In genomic region chr8:120940287-120940686, GRCm38 (mm10) we compare ENCODE assay signal across 11 mouse cellular contexts.
DNase-seq lines count a peak whose midpoint lies in the region; ATAC-seq and TF ChIP-seq lines count a peak whose summit lies in the region.
"Had no signal": no experiment of that assay in that cellular context is flagged by ENCODE, and none has a peak within 500 bp of the region (broad histone marks: within the 10 kb centered on the region; RNA-seq: fewer than 3 reads in every experiment).

No protein-coding gene starts in this region.

- TF ChIP-seq POLR2A in cerebellum, adult 2 months (IDR thresholded peaks at IDR 0.05; ENCODE audit: borderline replicate concordance, insufficient read depth, low read length), result no peak

- no peak overlapping the region for H3K4me3 ChIP-seq in lung, embryonic 14.5 days (ENCODE audit: low read depth, low read length)
- no peak overlapping the region for H3K4me3 ChIP-seq in kidney, embryonic 14.5 days (ENCODE audit: low read length)
- H3K4me3 ChIP-seq in cerebellum, adult 2 months (replicated peaks; ENCODE audit: insufficient read depth, low read depth, low read length), result no peak overlapping the region
- H3K4me3 ChIP-seq: liver, embryonic 15.5 days had no signal

- peaks cover 15% of the 10 kb centered on the region; the same call in 1 of the 2 replicates for H3K4me1 ChIP-seq in lung, embryonic 14.5 days (ENCODE audit: insufficient read depth)
- H3K4me1 ChIP-seq in kidney, embryonic 14.5 days (ENCODE audit: control insufficient read depth, insufficient read depth, low read length), result peaks cover 14% of the 10 kb centered on the region
- no peaks in the 10 kb centered on the region for H3K4me1 ChIP-seq in cerebellum, adult 2 months (ENCODE audit: control insufficient read depth, insufficient read depth, low read length)

- no peak for ATAC-seq in lung, embryonic 14.5 days (ENCODE audit: insufficient read depth)
- no peak for ATAC-seq in kidney, embryonic 14.5 days (ENCODE audit: low FRiP score, low TSS enrichment)

- peak; percentile 45 for DNase-seq in lung, embryonic 14.5 days
- no peak for DNase-seq in lung, adult 18-20 months
- peak; percentile 29 for DNase-seq in adrenal gland, postnatal 25 days
- DNase-seq in retina, embryonic 14.5 days (ENCODE audit: low spot score), result peak; percentile 63
- no peak for DNase-seq in left cerebral cortex, postnatal 25 days (ENCODE audit: low spot score in 2 of 2)
- no peak for DNase-seq in cerebellum, adult 2 months
- no peak for DNase-seq in cerebellum, postnatal 36 days
- DNase-seq: cerebellum, adult 11-12 months; thymus, postnatal 4 days had no signal

- intact Hi-C loops in left cerebral cortex, postnatal 25 days (cut with DNase I), result no loop called here

- H3K9me3 ChIP-seq in lung, embryonic 14.5 days (ENCODE audit: low read depth, low read length), result no peaks in the 10 kb centered on the region
- no peaks in the 10 kb centered on the region for H3K9me3 ChIP-seq in kidney, embryonic 14.5 days (ENCODE audit: control insufficient read depth, low read length)
- H3K9me3 ChIP-seq: liver, embryonic 15.5 days had no signal

- no peak overlapping the region for H3K27ac ChIP-seq in lung, embryonic 14.5 days (ENCODE audit: low read depth)
- no peak overlapping the region for H3K27ac ChIP-seq in kidney, embryonic 14.5 days (ENCODE audit: low read depth, low read length)
- H3K27ac ChIP-seq in cerebellum, adult 2 months (ENCODE audit: insufficient read depth, low read length), result no peak overlapping the region
- H3K27ac ChIP-seq: liver, embryonic 15.5 days had no signal

- no peaks in the 10 kb centered on the region for H3K27me3 ChIP-seq in lung, embryonic 14.5 days (ENCODE audit: insufficient read depth, low read length)
- peaks cover 40% of the 10 kb centered on the region for H3K27me3 ChIP-seq in kidney, embryonic 14.5 days (ENCODE audit: control insufficient read depth, insufficient read depth, low read length)
- no peaks in the 10 kb centered on the region for H3K27me3 ChIP-seq in cerebellum, adult 2 months (ENCODE audit: control insufficient read depth, insufficient read depth, low read length)
- H3K27me3 ChIP-seq: liver, embryonic 15.5 days had no signal

- H3K4me2 ChIP-seq in lung, embryonic 14.5 days, result no peak overlapping the region
- H3K4me2 ChIP-seq in kidney, embryonic 14.5 days (replicated peaks; ENCODE audit: low read depth, low read length), result no peak overlapping the region
- H3K4me2 ChIP-seq: liver, embryonic 15.5 days had no signal

- TF ChIP-seq CTCF in lung, embryonic 14.5 days (IDR thresholded peaks at IDR 0.05; ENCODE audit: low read depth), result no peak
- no peak for TF ChIP-seq CTCF in cerebellum, adult 2 months (IDR thresholded peaks at IDR 0.05; ENCODE audit: borderline replicate concordance, insufficient read depth, low read depth, low read length)

- no peak overlapping the region for H3K9ac ChIP-seq in lung, embryonic 14.5 days
- H3K9ac ChIP-seq in kidney, embryonic 14.5 days (ENCODE audit: low read depth, low read length), result 0 out of 2 replicates have a peak overlapping the region, but pooled peaks have one; percentile 0
- H3K9ac ChIP-seq: liver, embryonic 15.5 days had no signal

- no peaks in the 10 kb centered on the region for H3K36me3 ChIP-seq in lung, embryonic 14.5 days (ENCODE audit: insufficient read depth)
- H3K36me3 ChIP-seq in kidney, embryonic 14.5 days (ENCODE audit: control insufficient read depth, insufficient read depth, low read length), result no peaks in the 10 kb centered on the region
- H3K36me3 ChIP-seq: liver, embryonic 15.5 days had no signal

- 32% methylated on average over 12 of the region's 12 CpGs for WGBS in lung, embryonic 14.5 days
- 21% methylated on average over 12 of the region's 12 CpGs for WGBS in kidney, embryonic 14.5 days
- WGBS in cerebellum, adult 2 months, result 32% methylated on average over 12 of the region's 12 CpGs

Comparison
In these comparisons a context has a peak if more than half of its experiments do, and no peak if none do; other contexts are left out.
1. DNase-seq: peak in lung, embryonic 14.5 days (single experiment), adrenal gland, postnatal 25 days (single experiment) and retina, embryonic 14.5 days (single experiment); none in lung, adult 18-20 months (0 of 2), left cerebral cortex, postnatal 25 days (0 of 2), cerebellum, adult 2 months (0 of 2) and cerebellum, postnatal 36 days (0 of 2).